Comparison of ENCODE assay signal across 24 mouse cellular contexts in the genomic region with DNA sequence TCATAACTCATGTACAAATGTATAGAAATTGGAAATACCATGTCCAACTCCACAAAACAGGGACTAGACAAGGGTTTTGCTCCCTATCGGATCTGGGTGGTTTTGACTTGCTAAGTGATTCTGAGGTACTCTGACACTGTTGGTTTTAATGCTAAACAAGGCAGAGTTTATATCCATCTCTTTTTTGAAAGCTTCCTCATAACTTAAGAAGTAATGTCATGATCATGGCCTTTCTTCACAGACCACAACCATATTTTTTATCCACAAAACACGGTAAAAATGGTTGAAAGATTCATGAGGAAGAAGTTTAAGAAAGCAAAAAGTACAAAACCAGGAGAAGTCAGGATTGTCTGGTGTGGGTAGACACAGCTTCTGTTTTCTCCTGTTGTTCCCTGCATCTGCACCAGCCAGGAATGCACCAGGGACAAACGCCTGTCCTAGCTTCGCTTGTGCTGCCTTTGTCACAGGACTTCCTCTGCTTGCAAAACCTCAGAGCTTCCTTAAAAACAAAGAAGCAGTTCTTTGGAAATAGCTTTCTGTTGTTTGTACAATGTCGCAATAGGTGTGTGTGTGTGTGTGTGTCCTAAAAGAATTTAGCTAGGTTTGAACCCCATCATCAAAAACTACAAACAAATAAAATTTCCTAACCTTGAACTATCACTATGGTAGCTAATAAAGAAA.
DNase-seq lines count a peak whose midpoint lies in the region; ATAC-seq and TF ChIP-seq lines count a peak whose summit lies in the region.
"Had no signal": no experiment of that assay in that cellular context is flagged by ENCODE, and none has a peak within 500 bp of the region (broad histone marks: within the 10 kb centered on the region; RNA-seq: fewer than 3 reads in every experiment).

No protein-coding gene starts in this region.

- no peak for TF ChIP-seq POLR2A in lung, adult 2 months (IDR thresholded peaks at IDR 0.05; ENCODE audit: borderline replicate concordance, extremely low read depth, low read depth, low read length)
- no peak for TF ChIP-seq POLR2A in cerebellum, adult 2 months (IDR thresholded peaks at IDR 0.05; ENCODE audit: borderline replicate concordance, insufficient read depth, low read length)

- H3K27ac ChIP-seq in cerebellum, adult 2 months (ENCODE audit: insufficient read depth, low read length) = no peak overlapping the region
- H3K27ac ChIP-seq: embryonic facial prominence, embryonic 15.5 days; heart, adult 2 months; heart, embryonic 15.5 days; hindbrain, postnatal 0 days; kidney, embryonic 15.5 days; limb, embryonic 13.5 days; lung, embryonic 15.5 days; neural tube, embryonic 12.5 days had no signal

- H3K27me3 ChIP-seq in cerebellum, adult 2 months (ENCODE audit: control insufficient read depth, insufficient read depth, low read length) = no peaks in the 10 kb centered on the region
- H3K27me3 ChIP-seq: embryonic facial prominence, embryonic 15.5 days; heart, embryonic 15.5 days; kidney, embryonic 15.5 days; lung, embryonic 15.5 days; neural tube, embryonic 12.5 days; Patski had no signal

- H3K4me1 ChIP-seq in lung, adult 2 months (ENCODE audit: control insufficient read depth, insufficient read depth, low read length) = no peaks in the 10 kb centered on the region
- no peaks in the 10 kb centered on the region for H3K4me1 ChIP-seq in cerebellum, adult 2 months (ENCODE audit: control insufficient read depth, insufficient read depth, low read length)
- H3K4me1 ChIP-seq: embryonic facial prominence, embryonic 15.5 days; heart, embryonic 15.5 days; kidney, embryonic 15.5 days; lung, embryonic 15.5 days; neural tube, embryonic 12.5 days had no signal

- peak; percentile 56 to 80; a peak in 1 of 4 replicates for ATAC-seq in hematopoietic stem cell, adult 5-6 weeks (replicated peaks in 1 of 2; ENCODE audit: insufficient read depth in 1 of 2, low FRiP score in 2 of 2, low TSS enrichment in 1 of 2, low read depth in 1 of 2, poor library complexity in 2 of 2, severe bottlenecking in 2 of 2)
- ATAC-seq: CD4-positive, CD25-positive, alpha-beta regulatory T cell, adult 4 months; hindbrain, postnatal 0 days; intestine, postnatal 0 days; Patski had no signal

- TF ChIP-seq CTCF in lung, adult 2 months (IDR thresholded peaks at IDR 0.05; ENCODE audit: insufficient read depth, low read length) = no peak
- no peak for TF ChIP-seq CTCF in cerebellum, adult 2 months (IDR thresholded peaks at IDR 0.05; ENCODE audit: borderline replicate concordance, insufficient read depth, low read depth, low read length)

- DNase-seq in lung, adult 18-20 months = peak; percentile 20 to 23
- no peak for DNase-seq in lung, adult 2 months
- DNase-seq in lung, postnatal 36 days = peak; percentile 63
- no peak for DNase-seq in cerebellum, adult 2 months
- DNase-seq in gastrocnemius, adult 8-10 months (ENCODE audit: low spot score in 2 of 2) = no peak
- DNase-seq in right cerebral cortex, postnatal 14 days = no peak
- DNase-seq: adrenal gland, postnatal 25 days; cerebellum, adult 8-10 months; gastrocnemius, postnatal 10 days; heart, postnatal 4 days; spleen, adult 18-20 months; thymus, postnatal 36 days had no signal

- H3K4me3 ChIP-seq in lung, adult 2 months (replicated peaks; ENCODE audit: extremely low read depth, low read depth, low read length) = no peak overlapping the region
- H3K4me3 ChIP-seq in cerebellum, adult 2 months (replicated peaks; ENCODE audit: insufficient read depth, low read depth, low read length) = no peak overlapping the region
- H3K4me3 ChIP-seq: embryonic facial prominence, embryonic 15.5 days; heart, adult 2 months; heart, embryonic 15.5 days; kidney, embryonic 15.5 days; limb, embryonic 13.5 days; lung, embryonic 15.5 days; neural tube, embryonic 12.5 days had no signal

- 47% methylated on average over 5 of the region's 5 CpGs for WGBS in lung, adult 2 months
- WGBS in cerebellum, adult 2 months = 84% methylated on average over 5 of the region's 5 CpGs

Comparison
In these comparisons a context has a peak if more than half of its experiments do, and no peak if none do; other contexts are left out.
1. DNase-seq: peak in lung, adult 18-20 months (2 of 2) and lung, postnatal 36 days (single experiment); none in lung, adult 2 months (single experiment), cerebellum, adult 2 months (0 of 2), gastrocnemius, adult 8-10 months (0 of 2) and right cerebral cortex, postnatal 14 days (single experiment).